Mouse (Mus musculus): ENCODE measurements around the gene Chmp6. TPM values are rescaled to one million over a fixed set of nuclear protein-coding genes. Genes with fewer than 3 reads are reported as not detected.

Chmp6 gene
- total and polyA plus RNA-seq, 3 experiments, result 50.3 to 70.6 (median 59.7) TPM

GRCm38 (mm10) chr11:119934773-119935172 lies 21.5 kb downstream of the Chmp6 start:
- peaks cover 24 to 74% of the 10 kb centered on the region in 2 experiments for H3K4me1 ChIP-seq (ENCODE audit: control insufficient read depth in 1 of 2, insufficient read depth in 2 of 2)
- H3K27ac ChIP-seq (ENCODE audit: insufficient read depth, low read depth), result no peak overlapping the region
- in situ Hi-C loops (cut with MboI; ENCODE audit: low pct_ligation_motif_present, low pct_unique_long_range_greater_than_20kb, low sequenced_read_pairs) (no loop called here), dilution Hi-C loops (cut with MboI; ENCODE audit: extremely low pct_ligation_motif_present, extremely low pct_unique_long_range_greater_than_20kb, low sequenced_read_pairs) (no loop called here)
- TF ChIP-seq ZNF384 (IDR thresholded peaks at IDR 0.05; ENCODE audit: low read depth, low read length) (no peak), ETS1 (conservative IDR thresholded peaks at IDR 0.05; ENCODE audit: low read depth, low read length) (no peak), SMC3 (IDR thresholded peaks at IDR 0.05; ENCODE audit: low read depth, low read length) (no peak), BHLHE40 (IDR thresholded peaks at IDR 0.05; ENCODE audit: low read depth, low read length) (no peak), NELFE (IDR thresholded peaks at IDR 0.05; ENCODE audit: low read depth, low read length) (no peak), MAFK (IDR thresholded peaks at IDR 0.05; ENCODE audit: insufficient replicate concordance, low read length) (no peak), HCFC1 (IDR thresholded peaks at IDR 0.05; ENCODE audit: low read depth, low read length) (no peak), RAD21 (IDR thresholded peaks at IDR 0.05; ENCODE audit: low read depth, low read length) (no peak), ZC3H11A (IDR thresholded peaks at IDR 0.05; ENCODE audit: low read depth, low read length) (no peak)
- no peak overlapping the region; the same call in 1 of the 2 replicates for H3K4me2 ChIP-seq (ENCODE audit: insufficient read depth, low read depth, poor library complexity, severe bottlenecking)
- no peaks in the 10 kb centered on the region for H3K79me2 ChIP-seq (replicated peaks; ENCODE audit: control insufficient read depth, extremely low read depth, insufficient read depth, poor library complexity, severe bottlenecking)
- no peak overlapping the region for H3K9ac ChIP-seq (ENCODE audit: insufficient read depth, low read depth)
- no peaks in the 10 kb centered on the region for H3K36me3 ChIP-seq (replicated peaks in 1 of 2; ENCODE audit: control insufficient read depth in 1 of 2, insufficient read depth in 1 of 2, low read length in 1 of 2)
- peaks cover 8% of the 10 kb centered on the region for H3K9me3 ChIP-seq (replicated peaks; ENCODE audit: low read length)
- peaks cover 21% of the 10 kb centered on the region for H3K27me3 ChIP-seq (replicated peaks)
- H3K4me3 ChIP-seq (replicated peaks in 1 of 3; ENCODE audit: low read depth in 2 of 3, low read length in 2 of 3, poor library complexity in 1 of 3), result no peak overlapping the region
- DNase-seq (ENCODE audit: extremely low read depth), result peak; percentile 55

- H3K4me1 ChIP-seq (ENCODE audit: control insufficient read depth in 1 of 2, insufficient read depth in 2 of 2), result peaks cover 23 to 67% of the 10 kb centered on the region in 2 experiments
- peaks cover 26% of the 10 kb centered on the region for H3K27me3 ChIP-seq (replicated peaks)
- in situ Hi-C loops (cut with MboI; ENCODE audit: low pct_ligation_motif_present, low pct_unique_long_range_greater_than_20kb, low sequenced_read_pairs), result no loop called here
These were observed 22.2 kb downstream of the Chmp6 start for GRCm38 (mm10) chr11:119935457-119935856.

GRCm38 (mm10) chr11:119936456-119936855 lies 23.2 kb downstream of the Chmp6 start:
- no peak overlapping the region for H3K27ac ChIP-seq (ENCODE audit: insufficient read depth, low read depth)
- TF ChIP-seq ZKSCAN1 (IDR thresholded peaks at IDR 0.05; ENCODE audit: borderline replicate concordance, low read depth, low read length) (no peak), POLR2A (IDR thresholded peaks at IDR 0.05; ENCODE audit: low read depth, low read length) (no peak), MAFK (IDR thresholded peaks at IDR 0.05; ENCODE audit: insufficient replicate concordance, low read length) (no peak), RAD21 (IDR thresholded peaks at IDR 0.05; ENCODE audit: low read depth, low read length) (no peak), SMC3 (IDR thresholded peaks at IDR 0.05; ENCODE audit: low read depth, low read length) (no peak), GABPA (IDR thresholded peaks at IDR 0.05; ENCODE audit: insufficient replicate concordance, low read depth, low read length) (no peak), ELF1 (IDR thresholded peaks at IDR 0.05; ENCODE audit: low read depth, low read length) (no peak), MAZ (IDR thresholded peaks at IDR 0.05; ENCODE audit: low read depth, low read length) (no peak), E2F4 (IDR thresholded peaks at IDR 0.05; ENCODE audit: insufficient replicate concordance, low read depth, low read length) (no peak), UBTF (IDR thresholded peaks at IDR 0.05; ENCODE audit: low read depth, low read length) (no peak), NRF1 (IDR thresholded peaks at IDR 0.05; ENCODE audit: low read depth, low read length) (no peak), EP300 (IDR thresholded peaks at IDR 0.05; ENCODE audit: low read length) (no peak)
- dilution Hi-C loops (cut with MboI; ENCODE audit: extremely low pct_ligation_motif_present, extremely low pct_unique_long_range_greater_than_20kb, low sequenced_read_pairs), result no loop called here

More at GRCm38 (mm10) chr11:119935457-119935856, 22.2 kb downstream of the Chmp6 start:
- H3K4me3 ChIP-seq (replicated peaks in 1 of 3; ENCODE audit: low read depth in 2 of 3, low read length in 2 of 3, poor library complexity in 1 of 3), result no peak overlapping the region
- TF ChIP-seq ZNF384 (IDR thresholded peaks at IDR 0.05; ENCODE audit: low read depth, low read length), result no peak
- TF ChIP-seq ETS1 (conservative IDR thresholded peaks at IDR 0.05; ENCODE audit: low read depth, low read length), result no peak
- peak; percentile 61 for TF ChIP-seq RAD21 (IDR thresholded peaks at IDR 0.05; ENCODE audit: low read depth, low read length)
- TF ChIP-seq POLR2AphosphoS2 (IDR thresholded peaks at IDR 0.05; ENCODE audit: low read depth, low read length), result no peak
- TF ChIP-seq E2F4 (IDR thresholded peaks at IDR 0.05; ENCODE audit: insufficient replicate concordance, low read depth, low read length), result no peak
- TF ChIP-seq NELFE (IDR thresholded peaks at IDR 0.05; ENCODE audit: low read depth, low read length), result 0 out of 2 replicates have a peak, but pooled peaks have one; percentile 17
- no peak for TF ChIP-seq GABPA (IDR thresholded peaks at IDR 0.05; ENCODE audit: insufficient replicate concordance, low read depth, low read length)
- no peak for TF ChIP-seq USF1 (IDR thresholded peaks at IDR 0.05; ENCODE audit: low read depth, low read length)
- TF ChIP-seq CTCF (conservative IDR thresholded peaks at IDR 0.05 in 1 of 2, IDR thresholded peaks at IDR 0.05 in 1 of 2; ENCODE audit: low read depth in 2 of 2, low read length in 2 of 2), result peak; percentile 64 to 89
- peak; percentile 90 for TF ChIP-seq SMC3 (IDR thresholded peaks at IDR 0.05; ENCODE audit: low read depth, low read length)
- TF ChIP-seq TCF12 (IDR thresholded peaks at IDR 0.05; ENCODE audit: low read depth, low read length), result 0 out of 2 replicates have a peak, but pooled peaks have one; percentile 25
- no peak overlapping the region for H3K4me2 ChIP-seq (ENCODE audit: insufficient read depth, low read depth, poor library complexity, severe bottlenecking)
- dilution Hi-C loops (cut with MboI; ENCODE audit: extremely low pct_ligation_motif_present, extremely low pct_unique_long_range_greater_than_20kb, low sequenced_read_pairs), result no loop called here
- DNase-seq (ENCODE audit: extremely low read depth), result peak; percentile 74
- H3K9me3 ChIP-seq (replicated peaks; ENCODE audit: low read length), result peaks cover 8% of the 10 kb centered on the region
- no peak overlapping the region for H3K27ac ChIP-seq (ENCODE audit: insufficient read depth, low read depth)
- H3K9ac ChIP-seq (ENCODE audit: insufficient read depth, low read depth), result no peak overlapping the region
- no peaks in the 10 kb centered on the region for H3K36me3 ChIP-seq (replicated peaks in 1 of 2; ENCODE audit: control insufficient read depth in 1 of 2, insufficient read depth in 1 of 2, low read length in 1 of 2)
- H3K79me2 ChIP-seq (replicated peaks; ENCODE audit: control insufficient read depth, extremely low read depth, insufficient read depth, poor library complexity, severe bottlenecking), result no peaks in the 10 kb centered on the region

More at GRCm38 (mm10) chr11:119936456-119936855, 23.2 kb downstream of the Chmp6 start:
- Histone ChIP-seq H3K4me3 (replicated peaks in 1 of 3; ENCODE audit: low read depth in 2 of 3, low read length in 2 of 3, poor library complexity in 1 of 3) (no peak overlapping the region), H3K9me3 (replicated peaks; ENCODE audit: low read length) (peaks cover 2% of the 10 kb centered on the region), H3K9ac (ENCODE audit: insufficient read depth, low read depth) (no peak overlapping the region), H3K4me2 (ENCODE audit: insufficient read depth, low read depth, poor library complexity, severe bottlenecking) (no peak overlapping the region), H3K27me3 (replicated peaks) (peaks cover 36% of the 10 kb centered on the region), H3K79me2 (replicated peaks; ENCODE audit: control insufficient read depth, extremely low read depth, insufficient read depth, poor library complexity, severe bottlenecking) (no peaks in the 10 kb centered on the region), H3K36me3 (replicated peaks in 1 of 2; ENCODE audit: control insufficient read depth in 1 of 2, insufficient read depth in 1 of 2, low read length in 1 of 2) (no peaks in the 10 kb centered on the region), H3K4me1 (ENCODE audit: control insufficient read depth in 1 of 2, insufficient read depth in 2 of 2) (peaks cover 23 to 64% of the 10 kb centered on the region in 2 experiments)
- DNase-seq (ENCODE audit: extremely low read depth), result no peak
- in situ Hi-C loops (cut with MboI; ENCODE audit: low pct_ligation_motif_present, low pct_unique_long_range_greater_than_20kb, low sequenced_read_pairs), result no loop called here
